Mouse (Mus musculus): Measurements from ENCODE around the gene Gm9195. TPM values are rescaled to one million over a fixed set of nuclear protein-coding genes. Genes with fewer than 3 reads are reported as not detected.

The Gm9195 gene
- total RNA-seq (2023): not detected

GRCm38 (mm10) chr14:72491738-72492137 is at the start of gene Gm9195:
Gene Gm9195 (minus strand): TSS chr14:72491838.

Other genes starting within 250 kb of the Gm9195 start
- 10 to 100 TPM; 53.7 to 59.4 TPM for gene Fndc3a, start 218.2 kb upstream of the Gm9195 start, total RNA-seq (2023)